Mouse (Mus musculus) small intestine, adult 2 months (tissue): ENCODE data around the gene Pibf1.

Experiments
- CTCF ChIP-seq: fragments of 200-500 bp; IDR thresholded peaks from 2 replicates; pipeline ENCODE4 v1.5.1; 2012; ENCODE audit warnings: low read depth, mild to moderate bottlenecking, control low read depth, inconsistent platforms, low read length, moderate library complexity, mixed read lengths; ENCODE audit not compliant: insufficient replicate concordance, insufficient read length; ENCODE audit errors: extremely low read depth
- POLR2A ChIP-seq: fragments of 200-500 bp; IDR thresholded peaks from 2 replicates; pipeline ENCODE4 v1.6.1; 2012; ENCODE audit warnings: low read depth, mild to moderate bottlenecking, control low read depth, inconsistent platforms, low read length, moderate library complexity

GRCm38 (mm10) chr14:99127509-99127908, 28.3 kb downstream of the Pibf1 start:
- TF ChIP-seq CTCF (no peak), POLR2A (no peak)
